Mouse (Mus musculus) spleen, postnatal 4 days (tissue): ENCODE measurements at regions not wholly inside any gene's neighbourhood (a gene's known extent, or its start where the extent isn't known, plus 50 kb on each side); places are given as distances from the start of the nearest gene placed in this dataset.
"Not testable (repeated sequence)": the region's sequence is repeated elsewhere in the genome, so short reads cannot be mapped to it uniquely, and the experiment has no call there.

Source experiments
- DNase-seq, 2 experiments: peaks; one replicate each; pipeline ENCODE4 v3.0.0; 2022; ENCODE audit warnings: low spot score in 2 of 2

- no peak for DNase-seq
Observed at GRCm38 (mm10) chr14:73453164-73453563, 56.7 kb upstream of the Med4 start.

- no peak for DNase-seq
Observed at GRCm38 (mm10) chr14:73452321-73453082, 57.3 kb upstream of the Med4 start.

- no peak for DNase-seq
Observed at GRCm38 (mm10) chr14:73451291-73452045, 58.4 kb upstream of the Med4 start.

DNA sequence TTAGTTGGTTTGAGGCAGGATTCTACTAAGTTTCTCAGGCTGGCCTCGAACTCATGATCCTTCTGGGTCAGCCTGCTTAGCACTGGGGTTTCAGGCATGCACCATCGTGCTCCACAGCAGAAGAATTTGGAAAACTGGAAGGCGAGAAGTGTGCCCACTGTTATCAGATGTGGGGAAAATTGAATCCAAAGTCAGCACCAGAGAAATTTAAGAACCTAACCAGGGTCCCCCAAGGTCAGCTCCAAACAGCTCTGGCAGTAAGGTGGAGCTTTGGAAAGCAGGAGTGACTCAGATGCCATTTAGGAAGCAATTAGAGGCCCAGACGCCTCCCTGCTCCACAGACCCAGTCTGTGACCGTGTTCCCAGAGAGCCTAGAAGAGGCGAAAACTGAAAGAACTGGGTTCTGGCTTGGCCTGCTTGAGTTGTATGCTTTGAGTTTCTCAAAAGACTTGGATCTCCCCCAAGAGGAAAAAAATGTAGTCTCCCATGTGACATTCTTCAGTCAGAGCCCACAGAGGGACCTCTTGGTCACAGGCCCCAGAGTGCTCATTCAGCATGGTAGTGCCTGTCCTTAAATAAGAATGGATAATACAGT, 59.8 kb upstream of the Med4 start:
- DNase-seq, result no peak

DNA sequence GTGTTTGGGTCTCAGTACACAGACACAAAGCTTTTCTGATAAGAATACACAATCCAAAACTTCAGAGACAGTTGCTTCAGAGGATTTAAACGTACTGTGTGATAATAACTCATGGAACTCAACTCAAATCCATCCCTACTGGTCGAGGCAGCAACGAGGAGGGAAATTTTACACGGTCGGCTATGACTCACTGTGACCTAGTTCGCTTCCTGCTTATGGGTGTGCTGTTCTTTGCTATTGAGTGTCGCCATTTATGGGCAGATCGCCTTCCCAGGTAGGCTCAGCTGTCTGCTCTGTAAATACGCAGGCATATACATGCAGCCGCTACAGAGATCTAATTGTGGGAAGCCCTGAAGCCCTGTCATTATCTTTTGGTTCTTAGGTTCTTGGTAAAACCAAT, 60.7 kb upstream of the Med4 start:
- DNase-seq, result no peak

DNA sequence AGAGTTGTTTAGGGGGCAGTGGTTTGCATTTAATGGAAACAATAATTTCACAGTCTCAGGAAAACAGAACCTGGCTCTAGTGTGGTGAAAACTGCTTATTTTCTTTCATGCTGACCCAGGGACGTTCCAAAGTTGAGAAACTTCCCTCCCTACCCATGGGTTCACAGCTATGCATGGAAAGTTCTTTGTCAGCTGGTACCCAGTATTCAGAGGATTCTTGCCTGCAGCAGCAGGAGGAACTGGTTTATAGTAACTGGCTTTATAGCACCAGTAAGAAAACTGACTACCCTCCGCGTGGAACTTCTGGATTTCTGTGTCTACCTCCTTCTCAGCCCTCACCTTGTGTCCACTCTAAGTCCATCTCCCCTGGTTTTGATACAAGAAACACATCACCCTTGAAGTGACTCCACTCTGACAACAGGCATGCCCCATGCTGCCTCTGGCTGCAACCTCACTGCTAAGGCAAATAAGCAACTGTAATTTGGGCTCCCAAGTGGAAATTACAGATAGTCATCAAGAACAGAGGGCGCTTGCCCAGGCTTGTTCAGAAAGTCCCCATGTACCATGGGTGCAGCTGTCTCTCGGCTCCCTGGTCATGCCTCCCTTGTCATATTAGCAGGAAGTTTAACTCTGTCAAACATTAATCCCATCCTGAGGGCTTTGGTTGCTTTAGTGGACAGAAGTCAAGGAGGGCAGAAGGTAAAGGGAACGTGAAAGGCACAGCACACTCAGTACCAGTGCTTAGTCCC, 60.6 kb upstream of the Itm2b start:
- DNase-seq, result no peak

- DNase-seq, result no peak
Observed at GRCm38 (mm10) chr14:73444733-73445132, 59.6 kb upstream of the Itm2b start.

GRCm38 (mm10) chr14:73441951-73442716, 57.0 kb upstream of the Itm2b start:
- DNase-seq, result peak; percentile 38 to 67

GRCm38 (mm10) chr14:73441206-73441950, 56.3 kb upstream of the Itm2b start:
- not testable (repeated sequence) for DNase-seq

- DNase-seq, result no peak
Observed at GRCm38 (mm10) chr14:73439802-73440309, 54.8 kb upstream of the Itm2b start.

GRCm38 (mm10) chr14:73435839-73436238, 50.8 kb upstream of the Itm2b start:
- DNase-seq, result no peak
